Mouse (Mus musculus): ENCODE data around the gene Dusp12.

Gene Dusp12

DNA sequence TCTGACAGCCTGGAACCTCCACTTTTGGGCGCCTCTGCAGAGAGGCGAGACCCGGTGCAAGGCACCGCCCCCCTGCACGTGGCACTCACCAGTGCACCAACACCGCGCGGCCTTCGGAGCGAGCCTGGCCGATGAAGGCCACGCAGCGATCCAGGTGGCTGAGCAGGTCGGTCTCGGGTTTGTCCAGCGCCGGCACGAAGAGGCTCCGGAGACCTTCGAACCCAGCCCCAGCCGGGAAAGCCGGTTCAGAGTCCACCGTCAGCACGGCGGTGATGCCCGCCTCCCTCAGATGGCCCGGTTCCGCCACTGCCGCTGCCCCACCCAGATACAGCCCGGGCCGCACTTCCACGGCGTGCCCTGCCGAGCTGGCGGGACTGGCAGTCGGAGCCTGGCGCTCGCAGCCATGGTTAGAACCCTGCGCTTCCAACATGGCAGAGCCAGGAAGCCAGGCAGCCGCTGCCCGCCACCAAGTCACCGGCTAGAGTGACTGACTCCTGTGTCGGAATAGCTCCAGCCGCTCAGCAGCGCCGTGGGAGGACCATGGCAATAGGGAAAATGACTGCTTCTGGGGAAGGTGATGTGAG lies at the start of gene Dusp12, which contains the start of gene Gm26620:
TSS of gene Dusp12 (minus strand) at position 563 of the 584 bp plus-strand sequence.
TSS of gene Gm26620 (plus strand) at position 88 of the 584 bp plus-strand sequence.
- peak; percentile 65 for DNase-seq (ENCODE audit: low spot score)

DNA sequence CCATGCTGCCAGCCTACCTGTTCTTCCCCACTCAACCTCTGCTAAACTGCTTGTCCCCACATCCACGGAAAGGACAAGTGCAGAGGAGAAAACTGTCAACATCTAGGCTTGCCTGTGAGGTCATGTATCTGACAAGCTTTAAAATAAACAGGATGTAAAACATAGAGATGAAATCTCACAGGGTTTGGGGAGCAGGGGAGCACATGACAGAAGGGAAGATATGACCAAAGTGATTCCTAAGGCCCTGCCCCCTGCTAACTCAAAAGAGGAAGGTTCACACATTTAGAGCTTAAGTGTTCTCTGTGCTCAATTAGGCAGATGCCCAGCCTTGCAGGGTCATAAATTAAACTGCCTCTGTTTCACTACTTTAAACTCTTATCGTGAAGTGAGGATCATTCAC lies 49.0 kb upstream of the Dusp12 start:
- DNase-seq (ENCODE audit: low spot score) = no peak

DNA sequence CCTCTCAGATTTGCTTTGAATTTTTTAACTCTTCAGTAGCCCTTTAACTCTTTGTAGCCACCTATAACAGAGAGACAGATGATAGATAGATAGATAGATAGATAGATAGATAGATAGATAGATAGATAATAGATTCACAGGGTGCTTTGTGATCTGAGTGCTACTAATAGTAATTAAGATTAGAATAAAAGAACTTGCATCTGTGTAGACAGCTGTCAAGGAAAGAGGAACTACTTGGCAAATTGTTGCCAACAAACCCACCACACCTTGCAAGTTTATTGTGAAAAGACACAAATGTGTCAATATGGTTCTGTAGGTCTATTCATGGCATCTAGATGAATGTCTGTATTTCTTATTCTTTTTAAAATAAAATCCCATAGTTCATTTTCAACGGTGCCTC lies 48.6 kb upstream of the Dusp12 start:
- DNase-seq (ENCODE audit: low spot score) = no peak

DNA sequence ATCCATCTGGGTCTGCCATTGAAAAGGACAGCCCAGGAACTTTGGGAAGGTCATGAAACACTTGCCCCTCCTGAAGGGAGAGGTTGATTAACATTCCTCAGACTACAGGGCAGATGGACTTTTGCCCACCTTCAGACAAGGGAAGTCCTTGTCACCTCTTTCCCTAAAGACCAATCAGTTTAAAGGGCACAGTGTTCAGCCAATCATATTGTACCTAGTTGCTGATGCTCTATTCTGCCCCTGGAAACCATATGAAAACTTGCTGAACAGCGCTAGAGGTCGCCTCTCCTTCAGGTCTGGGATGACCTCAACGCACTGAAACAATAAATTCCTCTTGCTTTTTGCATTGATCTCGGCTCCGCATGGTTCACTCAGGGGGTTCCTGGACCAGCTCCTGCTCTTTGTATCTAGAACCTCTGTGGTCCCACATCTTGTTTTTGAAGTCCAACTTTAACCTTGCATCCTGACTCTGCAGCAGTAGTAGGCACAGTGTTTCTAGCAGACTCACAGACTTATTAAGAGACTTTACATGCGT lies 48.1 kb upstream of the Dusp12 start:
- DNase-seq (ENCODE audit: low spot score) = no peak

DNA sequence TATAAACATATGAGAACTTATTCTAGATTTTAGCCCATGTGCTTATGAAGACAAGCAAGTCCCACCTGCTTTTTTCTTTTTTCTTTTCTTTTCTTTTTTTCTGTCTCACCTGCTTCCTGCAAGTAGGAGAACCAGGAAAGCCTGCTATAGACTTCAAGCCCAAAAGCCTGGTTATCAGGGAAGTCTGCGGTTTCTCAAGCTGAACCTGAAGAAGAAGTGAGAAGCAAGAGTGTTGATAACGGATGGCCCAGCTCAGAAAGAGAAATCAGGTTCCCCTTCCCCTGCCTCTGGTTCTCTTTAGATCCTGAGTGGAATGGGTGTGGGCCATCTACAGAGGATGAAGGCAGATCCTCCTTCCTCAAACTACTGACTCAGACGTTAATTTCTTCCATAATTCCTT lies 46.7 kb upstream of the Dusp12 start:
- DNase-seq (ENCODE audit: low spot score) = no peak

DNA sequence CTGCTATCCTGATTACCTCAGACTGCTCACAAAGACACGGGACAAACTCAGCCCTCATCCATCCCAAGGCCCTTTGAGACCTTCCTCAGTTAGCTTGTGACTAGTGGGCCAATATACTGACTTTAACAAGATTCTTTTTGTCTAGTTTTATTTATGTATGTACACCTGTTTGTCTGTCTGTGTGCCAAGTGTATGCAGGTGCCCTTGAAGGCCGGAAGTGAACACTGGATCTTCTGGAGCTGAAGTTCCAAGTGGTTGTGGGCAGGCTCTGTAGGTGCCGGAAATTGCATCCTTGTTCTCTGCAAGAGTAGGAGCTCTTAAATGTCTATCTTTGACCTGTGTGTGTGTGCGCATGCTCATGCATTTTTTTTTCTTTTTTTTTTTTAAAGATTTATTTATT lies 43.9 kb upstream of the Dusp12 start:
- no peak for DNase-seq (ENCODE audit: low spot score)

DNA sequence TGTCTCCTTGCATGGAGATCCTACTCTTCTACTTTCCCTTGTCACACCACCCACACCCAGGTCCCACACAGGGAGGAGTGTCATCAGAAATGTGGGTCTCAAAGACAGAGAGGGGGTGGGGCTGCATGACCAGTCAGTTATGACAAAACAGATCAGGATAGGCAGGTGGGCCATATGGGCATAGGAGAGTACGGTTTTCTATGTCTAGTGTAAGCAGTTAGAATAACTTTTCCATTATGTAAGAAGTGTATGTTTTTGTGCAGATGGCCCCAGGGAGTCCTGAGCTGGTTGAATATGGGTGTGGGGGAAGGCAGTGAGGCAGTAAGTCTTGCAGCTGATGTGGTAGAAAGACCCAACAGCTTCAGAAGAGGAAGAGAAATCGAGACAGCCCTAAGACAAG lies 43.1 kb upstream of the Dusp12 start:
- DNase-seq (ENCODE audit: low spot score) = peak; percentile 35

DNA sequence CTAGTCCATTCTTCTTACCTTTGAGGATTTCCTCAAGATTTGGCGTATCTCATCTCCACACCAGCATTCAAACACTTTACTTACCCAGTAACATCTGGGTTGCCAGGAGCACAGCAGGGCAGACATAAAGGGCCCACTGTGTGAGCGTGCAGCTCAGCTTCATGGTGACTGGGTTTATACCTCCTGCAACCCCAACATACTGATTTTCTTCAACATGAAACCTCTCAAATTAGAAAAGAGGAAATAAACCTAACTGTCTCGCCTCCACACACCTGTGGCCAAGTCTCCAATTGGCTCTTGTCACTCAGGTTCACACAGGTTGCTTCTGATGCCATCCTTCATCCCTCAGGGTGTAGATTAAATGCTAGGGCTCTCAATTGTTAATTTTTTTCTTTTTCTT lies 42.0 kb upstream of the Dusp12 start, which contains the start of gene Fcrla:
TSS of gene Fcrla (minus strand) at position 206 of the 400 bp plus-strand sequence.
- no peak for DNase-seq (ENCODE audit: low spot score)

DNA sequence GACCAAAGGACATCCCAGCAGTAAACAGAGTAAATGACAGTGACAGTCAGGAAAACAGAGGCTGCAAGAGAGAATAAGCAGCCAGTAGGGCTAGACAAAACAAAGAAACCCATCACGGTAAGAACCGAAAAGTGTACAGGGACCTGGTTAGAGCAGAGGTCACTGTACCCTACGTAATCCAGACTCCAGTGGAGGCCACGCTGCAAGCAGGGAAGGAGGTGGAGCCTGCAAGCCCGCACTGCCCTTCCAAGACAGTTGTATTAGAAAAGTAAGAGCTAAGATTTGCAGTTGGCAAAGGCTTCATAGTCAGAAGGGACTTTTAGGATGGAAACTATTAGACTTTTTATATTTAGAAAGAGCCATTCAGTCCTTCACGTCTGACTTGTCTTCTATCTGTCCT lies 41.6 kb upstream of the Dusp12 start:
- DNase-seq (ENCODE audit: low spot score) = no peak

DNA sequence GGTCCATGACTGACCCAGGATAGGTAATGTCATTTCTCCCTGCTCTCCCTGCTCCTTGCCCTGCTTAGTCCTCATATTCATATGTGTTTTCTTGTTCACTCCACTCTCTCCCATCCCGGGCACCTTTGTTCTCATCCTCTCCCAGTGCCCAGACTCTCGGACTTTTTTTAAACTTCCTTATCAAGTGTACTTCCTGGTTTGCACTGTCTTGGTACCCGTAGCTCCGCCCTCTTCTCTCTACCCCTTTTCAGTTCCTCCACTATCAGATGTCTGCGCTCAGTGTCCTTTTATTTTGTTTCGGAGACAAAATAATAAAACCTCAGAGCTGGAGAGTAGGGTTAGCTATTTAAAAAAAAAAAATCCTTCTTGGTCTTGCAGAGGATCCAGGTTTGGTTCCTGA lies 39.1 kb upstream of the Dusp12 start:
- DNase-seq (ENCODE audit: low spot score) = no peak

DNA sequence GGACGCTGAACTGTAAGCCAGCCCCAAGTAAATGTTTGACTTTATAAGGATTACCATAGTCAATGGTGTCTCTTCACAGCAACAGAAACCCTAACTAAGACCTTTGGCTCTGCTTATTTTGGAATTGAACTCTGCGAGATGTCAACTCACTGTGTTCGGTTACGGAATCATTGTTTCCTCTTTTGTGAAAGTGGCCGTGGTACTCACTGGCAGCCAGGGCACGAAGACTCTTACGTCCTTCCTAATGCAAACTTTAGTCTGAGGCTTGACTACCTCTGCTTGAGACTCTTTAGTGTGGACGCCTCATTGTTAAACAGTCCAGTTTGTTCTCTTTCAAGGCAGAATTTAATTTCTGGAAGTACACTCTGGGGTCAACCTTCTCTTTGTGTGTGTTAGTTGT lies 34.0 kb upstream of the Dusp12 start:
- no peak for DNase-seq (ENCODE audit: low spot score)

DNA sequence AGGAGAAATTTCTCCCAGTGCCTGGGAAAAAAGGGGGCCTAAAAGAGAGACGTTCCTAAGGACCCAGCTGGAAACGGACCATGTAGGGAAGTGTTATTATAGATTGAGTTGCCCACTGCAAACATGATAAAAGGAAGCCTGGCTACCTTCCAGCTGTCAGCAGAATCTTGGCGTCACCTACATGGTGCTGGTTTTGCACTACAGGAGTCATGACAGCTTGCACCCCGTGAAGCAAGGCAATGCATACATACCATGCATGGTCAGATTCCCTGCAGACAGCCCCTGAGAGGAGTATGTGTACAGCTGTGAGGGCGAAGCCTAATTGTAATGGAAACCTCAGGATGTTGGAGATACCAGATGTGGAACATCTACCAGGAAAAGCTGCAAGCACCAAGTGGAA lies 30.3 kb upstream of the Dusp12 start:
- DNase-seq (ENCODE audit: low spot score) = no peak

DNA sequence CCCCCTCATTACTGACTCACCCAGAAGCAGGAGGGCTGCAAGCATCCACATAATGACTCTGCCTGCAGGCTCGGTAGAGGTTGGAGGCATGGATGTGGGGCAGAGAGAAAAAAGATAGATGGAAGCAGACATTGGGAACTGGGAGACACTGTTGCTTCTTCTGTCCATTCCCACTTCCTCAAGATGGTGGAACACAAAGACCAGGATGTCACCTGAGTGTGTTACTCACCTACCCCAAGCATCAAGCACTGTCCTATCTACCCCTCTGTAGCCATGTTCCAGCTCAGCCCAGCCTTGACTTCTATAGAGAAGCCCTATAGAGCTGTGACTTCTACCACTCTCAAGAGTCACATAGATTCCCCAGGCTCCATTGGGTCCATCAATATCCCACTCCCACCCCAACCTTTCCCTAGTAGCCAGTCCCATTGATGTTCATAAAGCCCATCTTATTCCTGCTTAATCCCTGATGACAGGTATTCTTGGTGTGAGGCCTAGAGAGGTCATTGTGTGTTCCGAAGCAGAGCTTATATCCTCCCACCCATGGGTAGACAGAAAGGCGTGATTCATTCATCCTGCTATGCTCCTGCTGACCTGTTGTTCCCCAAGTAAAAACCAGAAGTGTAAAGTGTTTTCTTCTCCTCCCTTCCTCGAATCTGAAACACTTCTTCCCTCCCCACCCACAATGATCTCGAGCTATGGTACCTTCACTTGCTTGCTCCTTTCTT lies 27.7 kb upstream of the Dusp12 start, which contains the start of gene Fcrlb:
TSS of gene Fcrlb (minus strand) at position 51 of the 725 bp plus-strand sequence.
- DNase-seq (ENCODE audit: low spot score) = no peak

DNA sequence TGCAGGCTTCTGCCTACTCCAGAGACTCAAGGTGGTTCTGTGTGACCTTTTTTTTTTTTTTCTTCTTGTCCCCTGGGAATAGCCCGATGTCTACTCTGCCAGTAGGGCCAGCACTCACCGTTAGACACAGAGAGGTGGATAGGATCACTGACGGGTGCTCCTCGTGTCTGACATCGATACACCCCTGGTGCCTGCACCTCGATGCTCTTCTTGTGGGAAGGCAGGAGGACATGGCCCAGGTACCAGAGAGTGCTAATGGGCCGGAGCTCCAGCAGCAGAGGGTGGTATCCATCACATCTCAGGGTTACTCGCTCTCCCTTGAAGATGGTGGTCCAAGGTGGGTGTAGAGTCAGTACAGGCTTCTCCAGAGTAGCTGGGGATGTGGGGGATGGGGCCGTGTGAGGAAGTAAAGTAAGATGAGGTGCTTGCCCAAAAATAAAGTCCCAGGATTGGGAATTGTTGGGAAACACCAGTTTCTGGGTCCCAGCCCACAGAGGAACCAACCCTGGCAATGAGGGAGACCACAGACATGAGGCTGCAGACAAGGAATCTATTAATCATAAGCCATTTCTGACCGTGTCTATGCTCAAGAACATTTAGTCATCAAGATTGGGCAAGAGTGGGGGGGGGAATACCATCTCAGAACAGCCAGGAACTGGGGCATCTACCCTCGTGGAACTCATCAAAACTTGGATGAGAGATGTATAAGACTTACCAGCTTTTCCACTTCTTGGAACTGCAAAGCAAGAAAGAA lies 26.7 kb upstream of the Dusp12 start:
- DNase-seq (ENCODE audit: low spot score) = no peak

DNA sequence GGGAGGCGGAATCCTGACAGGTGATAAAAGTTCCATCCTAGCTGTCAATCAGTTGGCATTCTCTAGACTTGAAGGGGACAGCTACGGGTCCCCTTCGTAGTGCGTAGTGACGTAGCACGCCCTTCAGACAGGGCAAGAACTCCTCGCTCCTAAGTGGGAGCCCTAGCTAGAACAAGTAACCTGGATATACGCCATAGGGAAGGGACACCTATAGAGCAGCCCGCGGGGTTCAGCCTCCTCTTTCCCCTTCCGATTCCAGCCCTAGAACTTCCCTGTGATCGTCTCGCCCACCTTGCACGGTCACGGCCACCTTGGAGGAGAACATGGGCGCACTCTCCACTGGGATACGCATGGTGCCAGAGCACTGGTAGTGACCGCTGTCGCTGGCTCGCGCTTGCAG lies 23.0 kb upstream of the Dusp12 start:
- DNase-seq (ENCODE audit: low spot score) = no peak

DNA sequence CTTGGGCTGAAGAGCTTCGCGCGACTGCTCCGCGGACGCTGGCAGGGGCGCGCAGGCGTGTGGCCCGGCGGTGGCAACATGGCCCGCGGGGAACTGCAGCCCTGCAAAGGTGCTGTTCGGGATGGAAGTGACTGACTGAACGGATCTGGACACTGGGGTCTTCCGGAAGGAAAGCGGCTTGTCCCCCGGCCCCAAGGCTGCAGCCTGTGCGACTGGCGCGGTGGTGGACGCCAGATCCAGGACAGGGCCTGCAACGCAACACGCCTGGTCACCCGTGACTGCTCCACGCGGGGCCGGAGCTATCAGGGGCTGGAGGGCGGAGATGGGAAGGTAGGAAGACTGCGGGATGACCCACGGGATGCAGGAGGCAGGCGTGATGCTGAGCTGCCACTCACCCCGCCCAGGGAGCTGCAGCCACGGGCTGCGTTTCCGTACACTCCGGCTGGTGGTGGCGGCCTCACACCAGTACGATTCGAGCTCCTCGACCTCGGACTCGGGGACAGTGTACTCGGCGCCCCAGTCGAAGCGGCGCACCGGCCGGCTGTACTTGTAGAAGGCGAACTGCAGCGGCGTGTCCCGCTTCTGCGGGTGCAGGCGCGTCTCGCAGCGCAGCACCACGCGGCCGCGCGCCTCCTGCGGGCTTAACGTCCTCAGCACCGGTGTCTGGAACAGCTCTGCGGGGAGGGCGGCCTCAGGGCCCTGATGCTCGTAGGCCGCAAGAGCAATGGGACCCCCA lies 22.3 kb upstream of the Dusp12 start:
- DNase-seq (ENCODE audit: low spot score) = peak; percentile 8

DNA sequence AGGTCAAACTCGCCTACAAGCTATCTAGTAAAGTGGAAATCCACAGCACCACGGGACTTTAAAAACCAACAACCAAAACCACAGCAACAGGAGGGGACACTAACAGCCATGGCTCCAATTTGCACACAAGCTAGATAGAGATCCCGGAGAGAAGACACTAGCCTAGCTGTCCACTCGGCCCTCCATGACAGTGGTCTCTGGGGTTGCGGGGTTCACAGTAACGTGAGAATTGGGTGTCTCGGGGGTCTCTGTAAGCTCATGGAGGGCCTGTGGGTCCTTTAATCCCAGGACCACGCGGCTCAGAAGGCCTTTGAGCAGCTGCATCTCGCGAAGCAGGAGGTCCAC lies 21.7 kb upstream of the Dusp12 start:
- DNase-seq (ENCODE audit: low spot score) = no peak

DNA sequence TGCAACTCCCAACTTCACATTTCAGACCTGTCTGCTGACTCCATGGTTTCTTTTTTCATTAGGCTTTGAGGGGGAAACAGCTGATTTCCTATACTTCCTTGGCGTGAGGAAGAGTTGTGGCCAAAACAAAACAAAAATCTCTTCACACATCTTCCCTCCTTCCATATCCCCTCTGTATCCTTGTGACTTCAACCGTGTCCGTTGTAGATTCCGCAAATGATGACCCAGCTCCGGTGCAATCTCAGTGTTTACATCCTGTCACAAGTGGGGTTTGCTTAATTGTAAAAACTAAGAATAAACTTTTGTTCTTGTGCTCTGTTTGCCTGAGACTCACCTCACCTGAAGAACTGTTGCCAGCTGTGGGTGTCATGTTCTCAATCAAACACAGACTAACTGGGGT lies 18.1 kb upstream of the Dusp12 start:
- no peak for DNase-seq (ENCODE audit: low spot score)

DNA sequence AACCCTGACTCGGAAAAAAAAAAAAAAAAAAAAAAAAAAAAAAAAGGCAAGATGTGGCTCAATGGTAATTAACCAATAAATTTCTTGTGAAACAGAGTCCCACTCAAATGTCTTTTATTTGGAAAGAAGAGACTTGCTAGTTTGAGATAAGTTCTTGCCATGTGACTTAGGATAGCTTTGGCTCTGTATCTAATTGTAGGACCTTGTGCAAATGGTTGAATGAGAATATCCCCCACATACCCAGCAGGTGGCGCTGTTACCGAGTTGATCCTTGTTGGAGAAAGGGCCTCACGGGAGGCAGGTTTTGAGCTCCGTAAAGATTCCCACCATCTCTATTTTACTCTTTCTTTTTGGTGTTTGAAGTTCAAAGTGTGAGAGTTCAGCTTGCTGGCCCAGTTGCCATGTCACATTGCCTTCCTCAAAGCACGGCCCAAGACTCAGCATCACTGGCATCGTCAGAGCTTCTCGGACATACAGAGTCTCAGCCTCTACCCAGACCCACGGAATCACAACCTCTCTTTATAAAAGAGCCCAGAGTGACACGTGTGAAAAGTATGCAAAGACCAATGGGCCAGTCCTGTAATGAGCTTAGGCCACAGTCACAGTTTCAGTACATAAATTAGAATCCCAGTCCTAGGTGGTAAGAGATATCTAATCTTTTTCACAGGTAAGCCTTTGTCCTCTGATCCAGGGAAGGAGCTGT lies 16.3 kb upstream of the Dusp12 start:
- DNase-seq (ENCODE audit: low spot score) = peak; percentile 72

DNA sequence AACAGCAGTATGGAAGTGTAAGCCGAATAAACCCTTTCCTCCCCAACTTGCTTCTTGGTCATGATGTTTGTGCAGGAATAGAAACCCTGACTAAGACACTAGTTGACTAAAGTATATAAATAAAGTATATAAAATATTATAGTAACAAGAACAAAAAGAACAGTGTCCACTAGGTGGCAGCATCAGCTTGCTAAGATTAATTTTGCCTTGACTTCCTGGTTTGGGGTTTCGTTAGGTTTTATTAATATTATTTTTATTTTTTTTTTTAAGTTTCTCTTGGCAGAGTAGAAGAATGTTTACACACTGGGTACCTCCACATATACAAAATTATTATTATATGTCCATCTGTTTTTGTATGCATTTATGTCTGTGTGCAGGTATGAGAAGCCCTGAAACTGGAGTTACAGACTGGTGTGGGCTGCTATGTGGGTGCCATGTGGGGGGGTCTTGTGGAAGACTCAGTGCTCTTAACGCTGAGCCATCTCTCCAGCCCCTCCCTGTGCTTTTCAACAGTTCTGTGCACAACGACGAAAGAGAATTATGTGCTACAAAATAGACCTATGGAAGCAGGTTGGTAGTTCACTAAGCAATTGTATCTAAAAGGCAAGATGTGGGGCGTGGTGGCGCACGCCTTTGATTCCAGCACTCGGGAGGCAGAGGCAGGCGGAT lies 15.6 kb upstream of the Dusp12 start:
- peak; percentile 21 for DNase-seq (ENCODE audit: low spot score)

Data from spleen, adult 12 weeks (tissue).